Mouse (Mus musculus) splenic B cell, adult 2 months (primary cell): ENCODE data around the gene Slc5a9.

ENCODE experiments used
- DNase-seq: peaks from one replicate; pipeline ENCODE4 v3.0.0-alpha.2; 2011; ENCODE audit warnings: low read depth, low spot score
- H3K27me3 ChIP-seq: 2 replicates; pipeline ENCODE4 v1.6.1; 2012; ENCODE audit warnings: mild to moderate bottlenecking, low read length, moderate library complexity, mixed read lengths; ENCODE audit not compliant: control insufficient read depth, poor library complexity, insufficient read depth, severe bottlenecking
- H3K36me3 ChIP-seq: 2 replicates; pipeline ENCODE4 v1.6.1; 2012; ENCODE audit warnings: mild to moderate bottlenecking, low read length, moderate library complexity, mixed read lengths; ENCODE audit not compliant: control insufficient read depth, poor library complexity, insufficient read depth, severe bottlenecking

The Slc5a9 gene

DNA sequence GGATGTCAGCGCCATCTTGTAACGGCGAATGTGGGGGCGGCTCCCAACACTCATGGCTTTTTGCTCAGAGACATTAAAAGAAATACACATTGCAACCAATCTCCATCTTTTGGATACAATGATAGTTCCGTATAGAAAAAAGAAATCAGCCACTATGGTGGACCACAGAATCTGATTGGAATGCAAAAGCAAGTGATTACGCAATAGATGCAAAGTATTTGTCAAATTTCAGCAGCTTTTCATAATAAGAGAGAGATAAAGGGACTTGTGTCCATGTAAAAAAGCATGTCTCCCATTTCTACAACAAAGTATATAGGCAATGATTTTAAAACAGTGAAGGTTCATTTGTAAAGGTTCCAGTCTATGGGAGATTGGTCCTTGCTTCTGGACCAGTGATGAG is 63.8 kb downstream of the Slc5a9 start:
- H3K27me3 ChIP-seq: no peaks in the 10 kb centered on the region
- no peaks in the 10 kb centered on the region for H3K36me3 ChIP-seq
- no peak for DNase-seq
